Mouse (Mus musculus) naive thymus-derived CD4-positive, alpha-beta T cell, adult 2 months (primary cell): ENCODE results near the gene Gm4133.
"Not testable (repeated sequence)": the region's sequence is repeated elsewhere in the genome, so short reads cannot be mapped to it uniquely, and the experiment has no call there.

Source experiments
- DNase-seq: peaks from one replicate; pipeline ENCODE4 v3.0.0-alpha.2; 2011; ENCODE audit warnings: low read depth

Gm4133 gene

DNA sequence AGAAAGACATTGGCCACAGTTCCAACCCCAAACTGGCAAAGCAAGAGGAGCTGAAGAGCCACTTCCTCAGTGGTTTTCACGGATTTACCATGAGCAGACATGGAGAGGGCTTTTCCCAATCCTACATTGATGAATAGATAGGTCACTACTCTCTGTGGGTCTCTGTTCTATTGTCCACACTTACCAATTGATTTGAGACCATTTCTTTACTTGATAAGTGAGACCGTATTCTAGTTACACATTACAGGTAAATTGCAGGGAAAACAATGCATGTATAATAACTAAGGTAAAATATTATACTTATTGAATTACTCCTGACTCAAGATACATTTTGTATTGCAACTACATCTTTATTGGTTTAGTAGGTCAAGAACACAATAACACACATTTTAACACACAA, at the start of gene Gm4133:
Gm4133 (minus strand) TSS at position 101 of the 400 bp plus-strand sequence.
- DNase-seq = not testable (repeated sequence)

DNA sequence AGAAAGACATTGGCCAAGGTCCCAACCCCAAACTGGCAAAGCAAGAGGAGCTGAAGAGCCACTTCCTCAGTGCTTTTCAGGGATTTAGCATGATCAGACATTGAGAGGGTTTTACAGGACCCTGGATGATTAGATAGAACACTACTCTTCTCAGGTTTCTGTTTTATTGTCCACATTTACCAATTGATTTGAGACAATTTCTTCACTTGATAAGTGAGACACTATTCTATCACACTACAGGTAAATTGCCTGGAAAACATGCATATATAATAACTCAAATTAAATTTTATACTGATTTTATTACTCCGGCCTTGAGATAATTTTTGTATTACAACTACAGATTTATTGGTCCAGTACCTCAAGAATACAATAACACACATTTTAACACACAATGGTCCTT, 41.4 kb upstream of the Gm4133 start, which contains the start of gene Gm5728:
Gm5728 (minus strand) TSS at position 101 of the 400 bp plus-strand sequence.
- not testable (repeated sequence) for DNase-seq
